ENCODE assay signal across 8 mouse cellular contexts in the genomic region with DNA sequence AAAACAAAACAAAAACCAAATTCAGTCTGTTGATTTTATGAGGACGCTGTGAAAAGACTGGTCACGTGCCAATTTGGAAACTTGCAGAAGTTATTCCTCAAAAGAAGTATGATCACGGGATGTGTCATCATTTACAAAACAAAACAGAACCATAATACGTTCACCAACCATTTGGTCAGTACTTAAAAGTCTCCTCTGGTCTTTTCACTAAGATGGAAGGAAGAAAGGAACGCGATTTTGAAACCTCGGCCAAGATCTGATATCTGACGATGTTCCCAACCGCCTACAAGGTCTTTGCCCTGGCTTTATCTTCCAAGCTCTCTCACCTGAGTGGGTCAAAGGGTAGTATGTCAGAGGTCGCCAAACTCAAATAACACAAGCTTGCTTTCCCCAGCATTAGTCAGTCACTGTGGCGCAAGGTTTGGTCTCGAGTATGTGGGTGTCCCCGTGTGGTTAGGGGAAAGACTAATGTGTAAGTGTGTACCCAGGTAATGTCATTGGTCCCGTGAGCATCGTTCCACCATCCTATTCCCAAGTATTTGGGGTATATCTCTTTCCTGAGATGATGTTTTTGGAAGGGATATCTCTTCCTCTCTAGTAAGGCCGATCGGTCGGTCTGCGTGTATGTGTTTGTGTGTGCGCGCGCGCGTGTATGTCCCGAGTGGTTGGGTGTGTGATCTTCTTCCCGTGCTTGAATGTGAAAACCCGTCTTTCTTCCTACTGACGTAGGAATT. TPM values are rescaled to one million over a fixed set of nuclear protein-coding genes. Genes with fewer than 3 reads are reported as not detected.
A peak's percentile ranks its signal among the peaks of the same experiment; 100 is the strongest.
DNase-seq lines count a peak whose midpoint lies in the region; ATAC-seq and TF ChIP-seq lines count a peak whose summit lies in the region.

No protein-coding gene starts in this region.

- peak overlapping the region; percentile 74 for H3K9ac ChIP-seq in forebrain, postnatal 0 days
- peak overlapping the region; percentile 81 for H3K9ac ChIP-seq in intestine, embryonic 16.5 days (ENCODE audit: low read depth, low read length)

- H3K4me3 ChIP-seq in C2C12 (ENCODE audit: insufficient read depth, poor library complexity, severe bottlenecking) = peak overlapping the region; percentile 40
- H3K4me3 ChIP-seq in forebrain, postnatal 0 days (ENCODE audit: low read depth, low read length) = peak overlapping the region; percentile 63
- H3K4me3 ChIP-seq in intestine, embryonic 16.5 days (ENCODE audit: low read length) = peak overlapping the region; percentile 62
- H3K4me3 ChIP-seq in lung, adult 2 months (replicated peaks; ENCODE audit: extremely low read depth, low read depth, low read length) = peak overlapping the region; percentile 98
- H3K4me3 ChIP-seq in olfactory bulb, adult 2 months (ENCODE audit: insufficient read depth, low read depth, low read length) = peak overlapping the region; percentile 98

- peak overlapping the region; percentile 55 for H3K4me2 ChIP-seq in forebrain, postnatal 0 days (ENCODE audit: low read depth)
- H3K4me2 ChIP-seq in intestine, embryonic 16.5 days (ENCODE audit: low read depth, low read length) = peak overlapping the region; percentile 44

- DNase-seq in frontal cortex, postnatal 10 days (ENCODE audit: low spot score in 2 of 2) = no peak
- peak; percentile 7 for DNase-seq in brain, adult 2 months (ENCODE audit: low read depth, low spot score)
- DNase-seq in forebrain, postnatal 0 days = peak; percentile 3
- DNase-seq in lung, adult 2 months = peak; percentile 31

- H3K36me3 ChIP-seq in C2C12 (ENCODE audit: control insufficient read depth, insufficient read depth) = peaks cover 4% of the 10 kb centered on the region
- H3K36me3 ChIP-seq in forebrain, postnatal 0 days (ENCODE audit: insufficient read depth) = no peaks in the 10 kb centered on the region
- H3K36me3 ChIP-seq in intestine, embryonic 16.5 days (ENCODE audit: control insufficient read depth, insufficient read depth, low read length) = no peaks in the 10 kb centered on the region

- WGBS in forebrain, postnatal 0 days = 31% methylated on average over 28 of the region's 28 CpGs
- WGBS in intestine, embryonic 16.5 days = 21% methylated on average over 28 of the region's 28 CpGs
- 33% methylated on average over 28 of the region's 28 CpGs for WGBS in lung, adult 2 months
- WGBS in olfactory bulb, adult 2 months = 25% methylated on average over 28 of the region's 28 CpGs

- no peaks in the 10 kb centered on the region for H3K27me3 ChIP-seq in C2C12 (ENCODE audit: control insufficient read depth, insufficient read depth, insufficient read length)
- H3K27me3 ChIP-seq in forebrain, postnatal 0 days (ENCODE audit: insufficient read depth, low read length) = no peaks in the 10 kb centered on the region
- no peaks in the 10 kb centered on the region for H3K27me3 ChIP-seq in intestine, embryonic 16.5 days (replicated peaks; ENCODE audit: control insufficient read depth, insufficient read depth, low read length)

- no peak for TF ChIP-seq CTCF in C2C12 (IDR thresholded peaks at IDR 0.05; ENCODE audit: control insufficient read depth, insufficient read depth, insufficient read length)
- no peak for TF ChIP-seq CTCF in forebrain, postnatal 0 days (IDR thresholded peaks at IDR 0.05; ENCODE audit: low read depth)
- TF ChIP-seq CTCF in lung, adult 2 months (IDR thresholded peaks at IDR 0.05; ENCODE audit: insufficient read depth, low read length) = no peak
- TF ChIP-seq CTCF in olfactory bulb, adult 2 months (IDR thresholded peaks at IDR 0.05; ENCODE audit: insufficient read depth, low read depth, low read length) = no peak

- no peak for TF ChIP-seq POLR2A in lung, adult 2 months (IDR thresholded peaks at IDR 0.05; ENCODE audit: borderline replicate concordance, extremely low read depth, low read depth, low read length)
- TF ChIP-seq POLR2A in olfactory bulb, adult 2 months (IDR thresholded peaks at IDR 0.05; ENCODE audit: insufficient read depth, low read depth, low read length) = no peak

- no peaks in the 10 kb centered on the region for H3K9me3 ChIP-seq in forebrain, postnatal 0 days (ENCODE audit: low read length)
- H3K9me3 ChIP-seq in intestine, embryonic 16.5 days (ENCODE audit: control insufficient read depth, low read length) = no peaks in the 10 kb centered on the region

- H3K79me3 ChIP-seq in C2C12 (ENCODE audit: low read depth) = peaks cover 44% of the 10 kb centered on the region

- peak overlapping the region; percentile 79; the same call in 1 of the 2 replicates for H3K27ac ChIP-seq in forebrain, postnatal 0 days (ENCODE audit: low read depth, low read length)
- peak overlapping the region; percentile 86 for H3K27ac ChIP-seq in intestine, embryonic 16.5 days (ENCODE audit: low read length)
- peak overlapping the region; percentile 87; the same call in 1 of the 2 replicates for H3K27ac ChIP-seq in olfactory bulb, adult 2 months (ENCODE audit: insufficient read depth, low read depth, low read length)

- peak overlapping the region; percentile 85 for H3ac ChIP-seq in C2C12 (ENCODE audit: control insufficient read depth, insufficient read length, low read depth)

- peak; percentile 55 for ATAC-seq in frontal cortex, adult (ENCODE audit: low TSS enrichment)
- peak; percentile 50; the same call in 1 of the 2 replicates for ATAC-seq in forebrain, postnatal 0 days
- ATAC-seq in intestine, embryonic 16.5 days = peak; percentile 65

- H3K79me2 ChIP-seq in C2C12 (ENCODE audit: control insufficient read depth, insufficient read depth) = peaks cover 56% of the 10 kb centered on the region

- H3K4me1 ChIP-seq in forebrain, postnatal 0 days (ENCODE audit: insufficient read depth) = no peaks in the 10 kb centered on the region
- no peaks in the 10 kb centered on the region for H3K4me1 ChIP-seq in intestine, embryonic 16.5 days (ENCODE audit: control insufficient read depth, insufficient read depth, low read length)
- H3K4me1 ChIP-seq in lung, adult 2 months (ENCODE audit: control insufficient read depth, insufficient read depth, low read length) = peaks cover 3% of the 10 kb centered on the region
- no peaks in the 10 kb centered on the region for H3K4me1 ChIP-seq in olfactory bulb, adult 2 months (ENCODE audit: control insufficient read depth, insufficient read depth, low read length)

TF ChIP-seq in C2C12, 6 proteins besides CTCF, POLR2A, EP300 and RAD21:
- TF ChIP-seq MAX (IDR thresholded peaks at IDR 0.05) (no peak), USF1 (IDR thresholded peaks at IDR 0.05; ENCODE audit: low read depth) (peak; percentile 89), MYOD1 (IDR thresholded peaks at IDR 0.05; ENCODE audit: control insufficient read depth, insufficient read length, low read depth) (no peak), FOSL1 (IDR thresholded peaks at IDR 0.05; ENCODE audit: insufficient read depth, low read length, poor library complexity, severe bottlenecking) (no peak)

RNA-seq across cellular contexts. Expression of gene Rab9, which starts 0.9 kb away (rescaled TPM):
- 16.3 TPM for polyA plus RNA-seq in C2C12 (2012; fragmentation: generic; extraction: Trizol)
- 43.5 and 43.8 TPM in 2 replicates for total RNA-seq in forebrain, postnatal 0 days (2014; rRNA removed)
- 48.5 and 52.7 TPM in 2 replicates for polyA plus RNA-seq in forebrain, postnatal 0 days (2015; fragmentation: Nextera tagmentation; extraction: Ambion mirVana)
- 65.4 and 65.9 TPM in 2 replicates for polyA plus RNA-seq in intestine, embryonic 16.5 days (2015; fragmentation: Nextera tagmentation; extraction: Ambion mirVana)
- polyA plus RNA-seq in lung, adult 2 months (2012; rRNA removed) = 6.1 and 10.3 TPM in 2 replicates
- not detected in 2 replicates for polyA plus RNA-seq in olfactory bulb, adult 2 months (2012; ENCODE audit: insufficient read depth, insufficient read length, low replicate concordance, missing spikeins)

RNA-seq across cellular contexts. Expression of gene Ofd1, which starts 38.3 kb away (rescaled TPM):
- polyA plus RNA-seq in C2C12 (2012; fragmentation: generic; extraction: Trizol) = 1.5 TPM
- total RNA-seq in forebrain, postnatal 0 days (2014; rRNA removed) = 8.4 and 12.2 TPM in 2 replicates
- polyA plus RNA-seq in forebrain, postnatal 0 days (2015; fragmentation: Nextera tagmentation; extraction: Ambion mirVana) = 5.9 and 7.3 TPM in 2 replicates
- polyA plus RNA-seq in intestine, embryonic 16.5 days (2015; fragmentation: Nextera tagmentation; extraction: Ambion mirVana) = 4.3 and 4.5 TPM in 2 replicates
- polyA plus RNA-seq in lung, adult 2 months (2012; rRNA removed) = 1.2 and 1.8 TPM in 2 replicates
- polyA plus RNA-seq in olfactory bulb, adult 2 months (2012; ENCODE audit: insufficient read depth, insufficient read length, low replicate concordance, missing spikeins) = not detected in 2 replicates

RNA-seq across cellular contexts. Expression of gene Trappc2, which starts 38.4 kb away (rescaled TPM):
- polyA plus RNA-seq in C2C12 (2012; fragmentation: generic; extraction: Trizol) = 5.0 TPM
- 54.3 and 61.6 TPM in 2 replicates for total RNA-seq in forebrain, postnatal 0 days (2014; rRNA removed)
- 87.1 and 101 TPM in 2 replicates for polyA plus RNA-seq in forebrain, postnatal 0 days (2015; fragmentation: Nextera tagmentation; extraction: Ambion mirVana)
- polyA plus RNA-seq in intestine, embryonic 16.5 days (2015; fragmentation: Nextera tagmentation; extraction: Ambion mirVana) = 20.5 and 21.2 TPM in 2 replicates
- polyA plus RNA-seq in lung, adult 2 months (2012; rRNA removed) = 2.4 and 4.3 TPM in 2 replicates
- not detected in 2 replicates for polyA plus RNA-seq in olfactory bulb, adult 2 months (2012; ENCODE audit: insufficient read depth, insufficient read length, low replicate concordance, missing spikeins)

RNA-seq across cellular contexts. Expression of gene Tceanc, which starts 39.6 kb away (rescaled TPM):
- polyA plus RNA-seq in C2C12 (2012; fragmentation: generic; extraction: Trizol) = 0.42 TPM
- 4.6 TPM in 2 replicates for total RNA-seq in forebrain, postnatal 0 days (2014; rRNA removed)
- polyA plus RNA-seq in forebrain, postnatal 0 days (2015; fragmentation: Nextera tagmentation; extraction: Ambion mirVana) = 2.6 and 3.0 TPM in 2 replicates
- 4.8 and 4.9 TPM in 2 replicates for polyA plus RNA-seq in intestine, embryonic 16.5 days (2015; fragmentation: Nextera tagmentation; extraction: Ambion mirVana)
- 0.86 and 1.4 TPM in 2 replicates for polyA plus RNA-seq in lung, adult 2 months (2012; rRNA removed)
- not detected in 2 replicates for polyA plus RNA-seq in olfactory bulb, adult 2 months (2012; ENCODE audit: insufficient read depth, insufficient read length, low replicate concordance, missing spikeins)

Comparison
In these comparisons a context has a peak if more than half of its experiments do, and no peak if none do; other contexts are left out.
1. DNase-seq: peak in brain, adult 2 months (single experiment), forebrain, postnatal 0 days (single experiment) and lung, adult 2 months (single experiment); none in frontal cortex, postnatal 10 days (0 of 2).
2. H3K4me3 ChIP-seq: peak in every context shown above with its lines; median percentile 98 in lung, adult 2 months; 98 in olfactory bulb, adult 2 months; 63 in forebrain, postnatal 0 days; 62 in intestine, embryonic 16.5 days; 40 in C2C12.
3. Peak in every context shown above with its lines, with median percentiles within 50 percentile points of each other: ATAC-seq and H3K27ac ChIP-seq.